Mouse (Mus musculus): ENCODE data around the gene Gys1.
"Not testable (repeated sequence)": the region's sequence is repeated elsewhere in the genome, so short reads cannot be mapped to it uniquely, and the experiment has no call there.

Gys1 gene

GRCm38 (mm10) chr7:45434203-45435015 lies at the start of gene Gys1:
Gene Gys1 (plus strand): TSS chr7:45434844.
- peak; percentile 100 for DNase-seq (ENCODE audit: low spot score in 2 of 2)

GRCm38 (mm10) chr7:45386077-45386476 lies 48.6 kb upstream of the Gys1 start:
- DNase-seq (ENCODE audit: low spot score in 2 of 2), result no peak

GRCm38 (mm10) chr7:45395129-45395541 lies 39.5 kb upstream of the Gys1 start:
- DNase-seq (ENCODE audit: low spot score in 2 of 2), result no peak

- peak; percentile 100 for DNase-seq (ENCODE audit: low spot score in 2 of 2)
These were observed 38.9 kb upstream of the Gys1 start, which contains the start of gene Snrnp70 for GRCm38 (mm10) chr7:45395578-45396336. Gene Snrnp70 (minus strand): TSS chr7:45395742.

GRCm38 (mm10) chr7:45396337-45396775 lies 38.3 kb upstream of the Gys1 start:
- not testable (repeated sequence) for DNase-seq (ENCODE audit: low spot score in 2 of 2)

- no peak for DNase-seq (ENCODE audit: low spot score in 2 of 2)
These were observed 37.9 kb upstream of the Gys1 start for GRCm38 (mm10) chr7:45396787-45397186.

GRCm38 (mm10) chr7:45401521-45402085 lies 33.0 kb upstream of the Gys1 start:
- no peak for DNase-seq (ENCODE audit: low spot score in 2 of 2)

GRCm38 (mm10) chr7:45403532-45404261 lies 30.9 kb upstream of the Gys1 start:
- DNase-seq (ENCODE audit: low spot score in 2 of 2), result peak in 1 of 2 experiments; percentile 49

GRCm38 (mm10) chr7:45405091-45406075 lies 29.3 kb upstream of the Gys1 start, which contains the start of gene Kcna7:
Gene Kcna7 (plus strand): TSS chr7:45405653.
- DNase-seq (ENCODE audit: low spot score in 2 of 2), result peak in 1 of 2 experiments; percentile 71

GRCm38 (mm10) chr7:45406157-45407156 lies 28.2 kb upstream of the Gys1 start:
- DNase-seq (ENCODE audit: low spot score in 2 of 2), result no peak

- DNase-seq (ENCODE audit: low spot score in 2 of 2), result no peak
These were observed 26.8 kb upstream of the Gys1 start for GRCm38 (mm10) chr7:45407836-45408235.

GRCm38 (mm10) chr7:45408351-45408750 lies 26.3 kb upstream of the Gys1 start:
- no peak for DNase-seq (ENCODE audit: low spot score in 2 of 2)

GRCm38 (mm10) chr7:45408949-45409348 lies 25.7 kb upstream of the Gys1 start:
- DNase-seq (ENCODE audit: low spot score in 2 of 2), result no peak

GRCm38 (mm10) chr7:45409497-45410163 lies 25.0 kb upstream of the Gys1 start:
- DNase-seq (ENCODE audit: low spot score in 2 of 2), result no peak

GRCm38 (mm10) chr7:45412421-45412820 lies 22.2 kb upstream of the Gys1 start:
- DNase-seq (ENCODE audit: low spot score in 2 of 2), result no peak

- DNase-seq (ENCODE audit: low spot score in 2 of 2), result no peak
These were observed 21.4 kb upstream of the Gys1 start, which contains the start of gene Ntf5 for GRCm38 (mm10) chr7:45413113-45413863. Gene Ntf5 (plus strand): TSS chr7:45413695.

- DNase-seq (ENCODE audit: low spot score in 2 of 2), result no peak
These were observed 20.5 kb upstream of the Gys1 start for GRCm38 (mm10) chr7:45413864-45414739.
